Mouse (Mus musculus) embryonic facial prominence, embryonic 11.5 days (tissue): ENCODE measurements at regions not wholly inside any gene's neighbourhood (a gene's known extent, or its start where the extent isn't known, plus 50 kb on each side); places are given as distances from the start of the nearest gene placed in this dataset.

Experiments
- ATAC-seq: fragments of 200-750 bp; cut with Nextera tagmentation; replicated peaks from 2 replicates; pipeline ENCODE4 v1.8.0; 2017; ENCODE audit warnings: low read depth; ENCODE audit not compliant: insufficient number of reproducible peaks, low FRiP score, low TSS enrichment
- DNase-seq: peaks from one replicate; pipeline ENCODE4 v3.0.0-alpha.2; 2015; ENCODE audit warnings: low spot score
- H3K27ac ChIP-seq: fragments of 300-500 bp; sonication (generic); replicated peaks from 2 replicates; pipeline ENCODE4 v1.5.1; 2014; ENCODE audit warnings: mild to moderate bottlenecking, low read depth, low read length, control low read depth
- H3K27me3 ChIP-seq: fragments of 300-500 bp; sonication (generic); 2 replicates; pipeline ENCODE4 v1.6.1; 2014; ENCODE audit warnings: mild to moderate bottlenecking, low read length, moderate library complexity, mixed read lengths; ENCODE audit not compliant: control insufficient read depth, insufficient read depth
- H3K36me3 ChIP-seq: fragments of 300-500 bp; sonication (generic); replicated peaks from 2 replicates; pipeline ENCODE4 v1.6.1; 2014; ENCODE audit warnings: low read depth, mild to moderate bottlenecking, low read length, moderate library complexity, mixed read lengths; ENCODE audit not compliant: control insufficient read depth, insufficient read depth
- H3K4me1 ChIP-seq: fragments of 300-500 bp; sonication (generic); 2 replicates; pipeline ENCODE4 v1.6.1; 2014; ENCODE audit warnings: low read length, mixed read lengths; ENCODE audit not compliant: control insufficient read depth, insufficient read depth
- H3K4me2 ChIP-seq: fragments of 300-500 bp; sonication (generic); 2 replicates; pipeline ENCODE4 v1.6.1; 2014; ENCODE audit warnings: low read depth, mild to moderate bottlenecking, control low read depth, low read length, moderate library complexity
- H3K4me3 ChIP-seq: fragments of 300-500 bp; sonication (generic); 2 replicates; pipeline ENCODE4 v1.5.1; 2014; ENCODE audit warnings: low read depth, low read length, control low read depth
- H3K9ac ChIP-seq: fragments of 300-500 bp; sonication (generic); replicated peaks from 2 replicates; pipeline ENCODE4 v1.6.1; 2014; ENCODE audit warnings: mild to moderate bottlenecking, control low read depth, low read length
- H3K9me3 ChIP-seq: fragments of 300-500 bp; sonication (generic); replicated peaks from 2 replicates; pipeline ENCODE4 v1.6.1; 2016; ENCODE audit warnings: mild to moderate bottlenecking, low read length, inconsistent platforms, mixed read lengths; ENCODE audit not compliant: control insufficient read depth
- WGBS: fragments of 180-500 bp; shearing (Covaris S2); extraction: QIAGEN DNeasy Blood & Tissue Kit; methylation state at CpG from one replicate; pipeline ENCODE4 v1.1.7; 2014; 5-methylcytosine and 5-hydroxymethylcytosine counted together

DNA sequence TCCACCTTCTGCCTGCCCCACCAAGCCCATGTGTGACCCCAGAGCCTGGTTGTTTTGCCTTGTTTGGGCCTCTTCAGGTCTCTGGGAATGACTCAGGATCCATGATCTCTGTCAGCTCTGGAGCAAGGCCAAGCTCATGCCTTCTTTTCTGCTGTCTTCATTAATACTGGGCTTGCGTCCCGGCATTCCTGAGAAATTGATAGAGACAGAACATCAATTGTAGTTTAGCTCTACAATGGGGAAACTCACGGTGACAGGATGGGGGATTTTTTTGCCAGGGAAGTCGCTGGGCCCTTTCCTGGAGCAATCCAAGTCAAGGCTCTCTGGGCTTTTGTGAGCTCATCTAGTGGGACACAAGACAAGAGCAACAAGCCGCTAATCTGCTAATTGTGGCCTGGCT, 129.0 kb downstream of the Ttc32 start:
- no peak overlapping the region for H3K27ac ChIP-seq
- H3K4me2 ChIP-seq: no peak overlapping the region
- WGBS: 74% methylated on average over 5 of the region's 5 CpGs
- no peak overlapping the region for H3K9ac ChIP-seq
- no peak overlapping the region for H3K4me3 ChIP-seq
- no peaks in the 10 kb centered on the region for H3K4me1 ChIP-seq
- H3K27me3 ChIP-seq: no peaks in the 10 kb centered on the region
- no peaks in the 10 kb centered on the region for H3K9me3 ChIP-seq
- DNase-seq (no peak), ATAC-seq (no peak)
- H3K36me3 ChIP-seq: no peaks in the 10 kb centered on the region

DNA sequence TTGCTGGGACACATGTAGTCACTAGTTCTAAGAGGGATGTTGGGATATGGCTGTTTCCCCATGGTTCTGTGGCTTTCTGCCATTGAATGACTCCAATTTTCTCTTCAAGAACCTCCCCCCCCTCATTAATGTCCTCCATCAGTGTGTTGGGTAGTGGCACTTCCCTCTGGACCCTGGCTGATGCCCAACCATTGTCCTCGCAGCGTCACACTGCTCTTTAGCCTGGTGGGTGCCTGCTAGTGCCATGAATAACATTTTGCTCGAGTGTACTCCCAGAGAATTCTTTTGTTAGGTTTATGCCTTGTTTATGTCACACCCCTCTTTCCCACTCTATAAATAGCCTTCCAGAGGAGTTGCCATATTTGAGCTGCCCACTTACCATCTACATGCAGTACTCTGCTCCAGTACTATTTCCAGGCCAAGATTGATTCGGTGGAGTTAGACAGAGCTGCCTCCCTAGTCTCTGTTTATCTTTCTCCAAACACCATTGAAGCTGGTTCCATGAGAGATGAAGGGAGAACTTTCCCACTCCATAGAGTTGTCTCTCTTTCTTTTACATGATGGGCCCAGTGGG, 135.7 kb downstream of the Ttc32 start:
- Histone ChIP-seq H3K4me1 (no peaks in the 10 kb centered on the region), H3K9me3 (no peaks in the 10 kb centered on the region), H3K9ac (no peak overlapping the region), H3K4me2 (no peak overlapping the region), H3K27me3 (no peaks in the 10 kb centered on the region; the same call in 1 of the 2 replicates), H3K27ac (no peak overlapping the region), H3K4me3 (no peak overlapping the region), H3K36me3 (no peaks in the 10 kb centered on the region)
- no peak for ATAC-seq
- DNase-seq: no peak
- WGBS: 88% methylated on average over 4 of the region's 4 CpGs

DNA sequence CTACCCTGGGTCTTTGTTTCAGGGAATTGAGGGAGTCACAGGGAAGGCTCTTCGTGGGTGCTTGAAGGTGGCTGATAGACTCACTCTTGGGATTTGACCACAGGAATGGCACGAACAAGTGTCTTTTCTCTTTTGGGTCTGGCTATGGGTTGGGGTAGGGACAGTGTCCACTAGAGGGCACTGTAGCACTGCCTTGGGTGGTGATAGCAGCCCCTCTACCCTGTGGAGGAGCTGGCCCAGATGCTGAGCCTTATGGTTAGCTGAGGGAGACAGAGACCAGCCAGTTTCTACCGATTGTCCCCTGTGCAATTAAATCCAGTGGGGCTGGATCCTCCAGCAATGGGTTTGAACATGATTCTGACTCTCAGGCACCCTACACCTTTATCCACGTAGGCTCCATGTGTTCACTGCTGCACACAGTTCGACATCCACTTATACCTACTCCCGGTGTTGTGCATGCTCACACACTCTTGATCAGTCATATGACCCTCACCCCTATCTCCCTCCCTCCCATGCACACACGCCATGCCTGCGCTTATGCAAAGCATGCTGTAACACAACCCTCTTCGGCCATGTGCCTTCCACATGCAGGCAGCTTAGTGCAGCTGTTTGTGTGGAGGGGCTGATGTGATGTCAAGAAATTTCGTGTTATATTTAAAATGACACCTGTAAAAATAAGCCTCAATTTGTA, 136.6 kb downstream of the Ttc32 start:
- H3K9me3 ChIP-seq: no peaks in the 10 kb centered on the region
- H3K27ac ChIP-seq: no peak overlapping the region
- no peak overlapping the region; the same call in 1 of the 2 replicates for H3K4me2 ChIP-seq
- no peaks in the 10 kb centered on the region for H3K36me3 ChIP-seq
- no peak overlapping the region for H3K4me3 ChIP-seq
- DNase-seq (peak; percentile 89), ATAC-seq (peak; percentile 90)
- no peaks in the 10 kb centered on the region; the same call in 1 of the 2 replicates for H3K27me3 ChIP-seq
- no peak overlapping the region for H3K9ac ChIP-seq
- 29% methylated on average over 10 of the region's 10 CpGs for WGBS
- H3K4me1 ChIP-seq: no peaks in the 10 kb centered on the region

DNA sequence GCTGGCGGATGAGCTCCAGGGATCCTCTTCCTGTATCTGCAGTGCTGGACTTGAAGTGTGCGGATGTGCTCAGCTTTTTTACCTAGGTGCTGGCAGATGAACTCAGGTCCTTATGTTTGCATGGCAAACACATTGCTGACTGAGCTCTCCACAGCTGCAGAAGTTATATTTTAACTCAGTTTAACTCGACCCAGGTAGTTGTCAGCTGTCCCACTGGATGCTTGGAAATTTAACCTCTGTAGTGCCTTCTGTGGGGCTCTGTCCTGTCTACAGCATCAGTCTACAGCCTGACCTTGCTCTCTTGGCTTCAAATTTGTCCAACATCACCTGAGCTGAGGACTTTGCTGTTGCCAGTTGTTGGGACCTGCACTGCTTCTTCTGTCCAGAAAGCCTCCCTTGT, 139.2 kb downstream of the Ttc32 start:
- 87% methylated on average over 3 of the region's 3 CpGs for WGBS
- ATAC-seq (no peak), DNase-seq (no peak)
- no peak overlapping the region for H3K4me2 ChIP-seq
- no peaks in the 10 kb centered on the region for H3K36me3 ChIP-seq
- H3K27me3 ChIP-seq: no peaks in the 10 kb centered on the region; the same call in 1 of the 2 replicates
- H3K4me3 ChIP-seq: no peak overlapping the region
- no peak overlapping the region for H3K27ac ChIP-seq
- no peak overlapping the region for H3K9ac ChIP-seq
- no peaks in the 10 kb centered on the region for H3K9me3 ChIP-seq
- no peaks in the 10 kb centered on the region for H3K4me1 ChIP-seq

DNA sequence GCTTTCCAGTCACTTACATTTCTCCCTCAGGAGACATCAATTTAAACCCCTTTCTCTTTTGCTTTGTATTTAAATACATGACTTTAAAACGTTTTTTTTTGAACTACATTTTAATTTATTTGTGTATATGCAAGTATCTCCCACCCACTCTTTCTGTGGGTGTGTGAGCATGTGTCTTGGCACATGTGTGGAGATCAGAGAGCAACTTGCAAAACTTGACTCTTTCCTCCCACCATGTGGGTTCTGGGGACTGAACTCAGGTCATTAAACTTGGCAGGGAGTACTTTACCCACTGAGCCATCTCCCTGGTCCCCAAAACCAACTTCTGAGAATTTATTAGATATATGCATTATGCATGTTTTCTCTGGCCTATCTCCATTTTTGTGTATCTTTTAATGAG, 143.9 kb downstream of the Ttc32 start:
- DNase-seq (no peak), ATAC-seq (no peak)
- H3K4me2 ChIP-seq: no peak overlapping the region
- H3K4me1 ChIP-seq: no peaks in the 10 kb centered on the region
- H3K27me3 ChIP-seq: no peaks in the 10 kb centered on the region
- H3K36me3 ChIP-seq: no peaks in the 10 kb centered on the region
- no peak overlapping the region for H3K27ac ChIP-seq
- H3K9ac ChIP-seq: no peak overlapping the region
- no peak overlapping the region for H3K4me3 ChIP-seq
- no peaks in the 10 kb centered on the region for H3K9me3 ChIP-seq
- WGBS: 29% methylated on average over 1 of the region's 1 CpGs

DNA sequence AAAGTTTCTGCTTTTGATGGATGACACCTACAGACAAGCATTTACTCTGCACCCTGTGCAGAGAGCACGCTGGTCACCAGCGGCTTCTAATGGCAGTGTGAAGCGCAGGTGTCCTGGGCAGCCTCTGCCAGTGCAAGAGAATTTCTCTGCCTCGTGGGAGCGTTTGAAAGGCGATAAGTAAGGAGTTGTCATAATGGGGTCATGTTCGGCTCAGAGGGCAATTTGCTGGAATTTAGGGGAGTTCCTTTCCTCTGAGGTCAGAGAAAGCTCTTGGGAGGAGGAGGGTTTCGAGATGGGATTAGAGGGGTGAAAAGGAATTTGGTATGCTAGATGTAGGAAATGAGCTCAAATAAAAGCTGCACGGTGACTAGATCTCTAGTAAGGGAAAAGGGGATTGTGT, 144.5 kb downstream of the Ttc32 start:
- Histone ChIP-seq H3K4me2 (no peak overlapping the region), H3K4me3 (no peak overlapping the region), H3K27me3 (no peaks in the 10 kb centered on the region), H3K9me3 (no peaks in the 10 kb centered on the region), H3K9ac (no peak overlapping the region), H3K4me1 (no peaks in the 10 kb centered on the region), H3K27ac (no peak overlapping the region), H3K36me3 (no peaks in the 10 kb centered on the region)
- ATAC-seq (no peak), DNase-seq (peak; percentile 41)
- WGBS: 31% methylated on average over 9 of the region's 9 CpGs

DNA sequence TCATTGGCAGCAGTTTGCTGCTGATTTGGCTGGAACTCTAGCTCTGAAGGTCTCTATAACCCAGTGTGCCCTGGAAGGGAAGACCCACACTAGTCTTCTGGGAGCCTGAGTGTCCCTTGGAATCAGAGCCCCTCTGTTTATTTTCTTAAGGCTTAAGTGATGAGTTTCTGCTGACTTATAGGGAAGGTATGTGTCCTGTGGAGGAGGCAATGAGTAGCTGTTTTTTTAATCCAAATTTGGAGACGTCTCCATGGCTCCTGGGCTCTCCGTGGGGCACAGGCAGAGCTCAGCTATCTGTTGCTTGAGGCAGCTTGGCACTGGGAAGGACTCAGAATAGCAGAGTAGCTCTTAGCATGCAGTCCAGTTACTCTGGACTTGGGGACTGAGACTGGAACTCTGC, 146.4 kb downstream of the Ttc32 start:
- Histone ChIP-seq H3K27me3 (no peaks in the 10 kb centered on the region), H3K4me1 (no peaks in the 10 kb centered on the region), H3K9ac (no peak overlapping the region), H3K27ac (no peak overlapping the region), H3K4me2 (no peak overlapping the region), H3K4me3 (no peak overlapping the region), H3K9me3 (no peaks in the 10 kb centered on the region), H3K36me3 (no peaks in the 10 kb centered on the region)
- ATAC-seq (no peak), DNase-seq (no peak)
- 60% methylated on average over 2 of the region's 2 CpGs for WGBS

DNA sequence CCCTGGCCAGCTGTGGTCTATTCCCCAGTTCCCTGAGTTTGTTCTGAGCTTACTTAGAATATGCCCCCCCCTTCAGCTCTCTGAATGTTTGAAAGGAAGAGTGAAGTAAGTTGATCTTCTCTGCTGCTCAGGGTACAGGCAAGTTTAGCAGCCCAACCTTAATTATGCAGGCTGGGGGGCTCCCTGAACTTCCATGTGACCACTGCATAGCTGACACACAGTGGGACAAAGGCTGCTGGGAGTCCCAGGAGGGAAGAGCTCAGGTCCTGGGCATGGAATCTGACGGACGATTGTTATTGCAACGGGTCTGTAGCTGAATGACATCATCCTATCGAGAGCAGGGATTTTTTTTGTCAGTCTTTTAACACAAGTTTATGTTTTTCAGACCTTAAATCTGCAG, 148.8 kb downstream of the Ttc32 start:
- ATAC-seq: peak; percentile 74; the same call in 1 of the 2 replicates

More for the DNA sequence above, 148.8 kb downstream of the Ttc32 start:
- 0 out of 2 replicates have a peak overlapping the region, but pooled peaks have one; percentile 31 for H3K27ac ChIP-seq
- H3K4me1 ChIP-seq: no peaks in the 10 kb centered on the region
- no peaks in the 10 kb centered on the region for H3K27me3 ChIP-seq
- WGBS: 19% methylated on average over 4 of the region's 4 CpGs
- H3K4me2 ChIP-seq: no peak overlapping the region
- H3K9me3 ChIP-seq: no peaks in the 10 kb centered on the region
- peak; percentile 75 for DNase-seq
- H3K4me3 ChIP-seq: no peak overlapping the region
- no peak overlapping the region for H3K9ac ChIP-seq
- H3K36me3 ChIP-seq: no peaks in the 10 kb centered on the region
